Mouse (Mus musculus): ENCODE measurements around the gene Sdccag8.
"Not testable (repeated sequence)": the region's sequence is repeated elsewhere in the genome, so short reads cannot be mapped to it uniquely, and the experiment has no call there.

Gene Sdccag8

DNA sequence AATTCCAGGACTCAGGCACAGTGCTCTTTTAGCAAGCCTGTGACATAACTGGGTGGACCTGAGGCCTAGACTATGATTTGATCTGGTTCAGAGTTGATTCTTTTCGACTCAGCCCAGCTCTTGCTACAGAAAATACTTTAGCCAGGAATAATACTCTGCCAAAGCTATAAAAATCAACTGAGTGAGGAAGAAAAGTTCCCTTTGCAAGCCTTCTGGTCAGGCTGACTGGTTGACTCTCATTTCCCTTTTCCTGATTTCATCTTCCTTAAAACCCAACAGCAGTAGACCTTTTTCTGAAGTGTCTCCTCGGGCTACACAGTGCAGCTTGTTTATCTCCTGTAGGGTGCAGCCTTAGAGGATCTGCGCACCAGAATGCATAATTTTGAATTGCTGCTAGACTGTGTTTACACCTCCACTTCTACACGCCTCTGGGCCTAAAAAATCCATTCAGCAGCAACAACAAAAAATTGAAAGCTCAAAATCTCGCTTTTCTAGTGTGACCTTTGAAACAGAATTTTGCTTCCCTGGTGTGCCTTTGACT, 13.6 kb downstream of the Sdccag8 start:
- no peak for DNase-seq (ENCODE audit: low read depth)

- no peak for DNase-seq (ENCODE audit: low read depth)
Measured at GRCm38 (mm10) chr1:176828666-176829065, 14.2 kb downstream of the Sdccag8 start.

- no peak for DNase-seq (ENCODE audit: low read depth)
Measured at GRCm38 (mm10) chr1:176832071-176832470, 17.6 kb downstream of the Sdccag8 start.

- peak; percentile 31 for DNase-seq (ENCODE audit: low read depth)
Measured at GRCm38 (mm10) chr1:176832607-176833006, 18.1 kb downstream of the Sdccag8 start.

DNA sequence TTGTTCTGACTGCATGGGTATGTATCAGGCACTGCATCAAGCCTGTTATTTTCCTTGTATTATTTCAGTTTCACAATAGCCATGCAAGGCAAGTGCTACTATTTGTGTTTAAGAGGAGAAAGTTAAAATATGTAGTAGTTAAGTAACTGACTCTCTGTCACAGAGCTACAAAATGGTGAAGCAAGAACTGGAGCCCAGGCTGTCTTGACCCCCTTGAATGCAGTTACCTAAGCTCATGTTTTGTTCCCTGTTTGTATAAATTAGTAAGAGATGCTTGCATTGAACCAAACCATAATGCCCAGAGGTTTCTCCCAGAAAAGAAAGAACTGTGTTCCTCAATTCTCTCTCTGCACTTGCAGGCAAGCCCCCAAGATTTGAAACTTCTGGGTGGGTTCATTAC, 18.8 kb downstream of the Sdccag8 start:
- no peak for DNase-seq (ENCODE audit: low read depth)

GRCm38 (mm10) chr1:176833948-176834347, 19.5 kb downstream of the Sdccag8 start:
- DNase-seq (ENCODE audit: low read depth): peak; percentile 86

DNA sequence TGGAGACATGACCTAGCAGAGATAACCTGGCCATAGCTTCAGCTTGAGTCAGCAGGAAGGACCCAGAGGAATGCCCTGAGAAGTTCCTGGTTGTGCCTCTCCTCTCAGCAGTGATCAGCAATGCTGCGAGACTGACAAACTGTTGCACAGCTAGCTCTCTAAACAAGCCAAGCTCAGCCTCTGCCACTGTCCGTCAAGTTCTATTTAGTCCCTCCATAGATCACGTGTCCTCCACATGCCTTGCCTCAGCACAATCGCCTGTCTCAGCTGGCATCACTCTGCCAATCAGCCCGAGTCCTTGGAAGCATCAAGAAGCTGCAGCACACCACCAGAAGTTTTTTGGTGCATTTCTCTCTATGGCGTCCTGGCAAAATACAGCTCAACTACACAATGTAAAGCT, 20.4 kb downstream of the Sdccag8 start:
- DNase-seq (ENCODE audit: low read depth): peak; percentile 70

DNA sequence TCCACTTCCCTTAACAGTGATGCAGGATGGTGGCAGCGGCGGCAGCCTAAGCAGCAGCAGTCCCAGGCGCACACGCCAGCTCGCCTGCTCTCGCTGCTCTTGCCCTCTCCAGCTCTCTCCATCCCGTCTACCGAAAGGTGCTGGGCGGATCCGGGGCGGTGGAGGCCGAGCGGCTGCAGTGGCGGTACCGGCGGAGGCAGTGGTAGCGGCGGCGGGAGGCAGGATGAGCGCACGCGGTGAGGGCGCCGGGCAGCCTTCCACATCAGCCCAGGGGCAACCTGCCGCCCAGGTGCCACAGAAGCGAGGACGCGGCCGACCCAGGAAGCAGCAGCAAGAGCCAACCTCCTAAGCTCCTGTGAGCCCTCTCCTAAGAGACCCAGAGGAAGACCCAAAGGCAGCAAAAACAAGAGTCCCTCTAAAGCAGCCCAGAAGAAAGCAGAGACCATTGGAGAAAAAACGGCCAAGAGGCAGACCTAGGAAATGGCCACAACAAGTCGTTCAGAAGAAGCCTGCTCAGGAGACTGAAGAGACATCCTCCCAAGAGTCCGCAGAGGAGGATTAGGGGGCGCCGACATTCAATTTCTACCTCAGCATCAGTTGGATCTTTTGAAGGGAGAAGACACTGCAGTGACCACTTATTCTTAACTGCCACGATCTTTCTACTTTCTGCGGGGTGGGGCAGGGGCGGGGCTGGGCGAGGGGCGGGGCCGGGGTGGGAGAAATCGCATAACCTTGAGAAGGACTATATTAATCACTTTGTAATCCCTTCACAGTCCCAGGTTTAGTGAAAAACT, 21.2 kb downstream of the Sdccag8 start:
- DNase-seq (ENCODE audit: low read depth): peak; percentile 56

- not testable (repeated sequence) for DNase-seq (ENCODE audit: low read depth)
Measured at GRCm38 (mm10) chr1:176836562-176836961, 22.1 kb downstream of the Sdccag8 start.

DNA sequence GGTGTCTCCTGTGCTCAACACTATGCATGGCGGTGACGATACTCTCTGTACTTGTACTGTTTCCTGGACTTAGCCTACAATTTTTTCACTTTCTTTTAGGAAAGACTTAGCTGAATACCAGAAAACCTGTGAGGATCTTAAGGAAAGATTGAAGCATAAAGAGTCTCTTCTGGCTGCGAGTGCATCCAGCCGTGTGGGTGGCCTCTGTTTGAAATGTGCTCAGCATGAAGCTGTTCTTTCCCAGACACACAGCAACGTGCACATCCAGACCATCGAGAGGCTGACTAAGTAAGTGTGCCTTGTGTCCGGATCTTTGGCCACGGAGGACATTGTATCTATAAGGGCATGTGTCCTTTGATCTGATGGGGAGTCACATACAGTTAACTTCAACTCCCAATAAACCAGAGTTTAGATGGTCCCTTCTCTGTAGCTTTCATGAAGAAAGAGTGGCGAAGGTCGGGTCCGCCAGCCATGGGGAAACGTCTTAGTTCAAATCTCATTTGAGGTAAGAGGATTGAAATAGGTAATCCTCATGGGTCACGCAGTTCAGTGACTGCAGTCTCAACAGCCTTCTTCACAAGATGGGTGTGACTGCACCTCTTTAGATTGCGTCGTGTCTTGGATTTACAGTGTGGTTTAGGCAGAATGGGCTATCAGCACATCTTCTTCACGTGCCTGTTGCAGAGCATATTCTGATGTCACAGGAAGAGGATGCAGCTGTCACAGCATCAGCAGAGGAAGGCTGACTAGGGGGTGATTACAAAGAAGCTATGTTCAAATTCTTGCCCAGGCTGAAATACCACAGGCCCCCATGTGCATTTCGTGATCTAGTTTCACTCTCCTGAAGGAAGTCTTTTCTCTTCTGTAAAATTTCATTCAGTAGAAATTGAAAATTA, 30.9 kb downstream of the Sdccag8 start:
- DNase-seq (ENCODE audit: low read depth): no peak

GRCm38 (mm10) chr1:176847118-176847859, 32.8 kb downstream of the Sdccag8 start:
- DNase-seq (ENCODE audit: low read depth): no peak

GRCm38 (mm10) chr1:176848613-176849290, 34.3 kb downstream of the Sdccag8 start:
- no peak for DNase-seq (ENCODE audit: low read depth)

- DNase-seq (ENCODE audit: low read depth): peak; percentile 43
Measured at GRCm38 (mm10) chr1:176849377-176849776, 34.9 kb downstream of the Sdccag8 start.

GRCm38 (mm10) chr1:176851401-176851800, 36.9 kb downstream of the Sdccag8 start:
- DNase-seq (ENCODE audit: low read depth): no peak

DNA sequence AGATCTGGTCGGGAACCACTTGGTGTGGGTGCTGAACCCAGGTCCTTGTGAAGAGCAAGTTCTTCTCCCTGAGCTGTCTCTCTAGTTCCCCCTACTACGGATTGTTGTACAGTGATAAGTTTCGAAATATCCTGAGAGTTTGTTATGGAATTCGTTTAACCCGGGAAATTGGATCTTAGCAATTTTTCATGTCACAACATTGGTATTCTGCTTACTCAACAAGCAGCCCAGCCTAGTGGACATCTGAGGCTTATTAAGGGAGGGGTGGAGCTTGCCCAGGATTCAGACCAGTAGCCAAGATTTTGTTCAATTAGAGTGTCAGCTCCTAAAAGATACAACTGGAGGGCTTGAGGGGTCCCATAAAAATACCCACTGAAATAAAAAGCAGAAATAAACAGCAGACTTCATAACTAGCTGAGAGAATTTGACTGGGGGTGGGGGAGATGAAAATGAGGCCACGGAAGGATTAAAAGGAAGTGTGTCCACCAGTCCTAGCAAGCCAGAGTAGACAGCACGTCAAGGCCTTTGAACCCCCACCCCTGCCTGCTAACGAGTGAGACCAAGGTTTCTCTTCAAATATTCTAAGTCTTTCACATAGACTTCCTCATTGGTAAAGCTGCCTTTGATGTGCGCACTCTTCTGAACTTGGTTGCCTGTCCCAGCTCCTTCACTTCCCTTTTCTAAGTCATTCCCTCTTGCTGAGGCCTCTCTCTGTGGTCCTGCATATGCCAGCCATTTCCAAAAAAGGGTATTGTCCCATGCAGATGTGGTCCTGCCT, 38.5 kb downstream of the Sdccag8 start:
- DNase-seq (ENCODE audit: low read depth): peak; percentile 63

DNA sequence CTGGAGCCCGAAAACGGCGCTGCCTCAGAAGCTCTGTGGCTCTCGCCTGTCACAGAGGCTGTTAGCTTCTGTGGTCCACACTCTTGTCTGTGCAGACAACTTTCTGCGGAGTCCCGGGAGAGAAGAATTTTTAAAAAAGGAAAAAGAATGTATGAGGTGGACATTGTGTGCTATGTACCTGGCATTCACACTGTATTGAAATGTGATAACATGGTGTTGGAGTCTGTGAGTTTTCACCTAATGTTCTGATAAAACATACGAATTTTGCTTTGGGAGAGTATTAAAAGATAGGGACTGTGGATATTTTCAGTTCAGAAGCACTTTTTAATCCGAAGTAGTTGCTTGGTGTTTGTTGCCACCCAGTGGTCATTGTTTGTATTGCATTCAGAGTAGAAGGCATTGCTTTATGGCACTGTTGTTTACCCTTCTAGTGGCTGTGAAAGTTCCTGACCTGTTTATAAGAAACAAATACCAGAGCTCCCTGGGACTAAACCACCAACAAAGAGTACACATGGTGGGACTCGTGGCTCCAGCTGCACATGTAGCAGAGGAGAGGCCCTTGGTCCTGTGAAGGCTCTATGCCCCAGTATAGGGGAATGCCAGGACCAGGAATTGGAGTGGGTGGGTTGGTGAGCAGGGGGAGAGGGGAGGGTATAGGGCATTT, 47.7 kb downstream of the Sdccag8 start:
- peak; percentile 93 for DNase-seq (ENCODE audit: low read depth)

- no peak for DNase-seq (ENCODE audit: low read depth)
Measured at GRCm38 (mm10) chr1:176870501-176870900, 56.0 kb downstream of the Sdccag8 start.

DNA sequence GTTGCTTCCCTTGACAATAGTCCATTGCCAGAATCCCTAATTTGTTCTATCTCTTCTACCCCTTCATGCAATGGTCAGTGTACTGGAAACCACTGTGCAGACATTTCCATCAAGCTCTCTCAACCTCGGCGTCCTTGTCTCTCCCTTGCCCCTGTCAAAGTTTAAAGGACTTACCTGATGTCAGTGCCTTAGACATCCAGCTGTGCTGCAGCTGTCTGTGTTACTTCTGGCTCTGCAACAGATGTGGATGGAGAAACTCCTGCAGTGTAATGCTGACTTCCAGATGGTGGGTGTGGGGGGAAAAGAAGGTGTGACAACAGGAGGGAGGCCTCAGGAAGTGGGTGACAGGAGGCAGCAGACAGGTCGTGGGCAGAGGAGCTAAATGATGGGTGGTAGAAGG, 57.5 kb downstream of the Sdccag8 start:
- DNase-seq (ENCODE audit: low read depth): no peak

- DNase-seq (ENCODE audit: low read depth): no peak
Measured at GRCm38 (mm10) chr1:176873463-176873862, 59.0 kb downstream of the Sdccag8 start.

GRCm38 (mm10) chr1:176874155-176874554, 59.7 kb downstream of the Sdccag8 start:
- no peak for DNase-seq (ENCODE audit: low read depth)
